Mouse (Mus musculus): ENCODE measurements at regions not wholly inside any gene's neighbourhood (a gene's known extent, or its start where the extent isn't known, plus 50 kb on each side); places are given as distances from the start of the nearest gene placed in this dataset.

DNA sequence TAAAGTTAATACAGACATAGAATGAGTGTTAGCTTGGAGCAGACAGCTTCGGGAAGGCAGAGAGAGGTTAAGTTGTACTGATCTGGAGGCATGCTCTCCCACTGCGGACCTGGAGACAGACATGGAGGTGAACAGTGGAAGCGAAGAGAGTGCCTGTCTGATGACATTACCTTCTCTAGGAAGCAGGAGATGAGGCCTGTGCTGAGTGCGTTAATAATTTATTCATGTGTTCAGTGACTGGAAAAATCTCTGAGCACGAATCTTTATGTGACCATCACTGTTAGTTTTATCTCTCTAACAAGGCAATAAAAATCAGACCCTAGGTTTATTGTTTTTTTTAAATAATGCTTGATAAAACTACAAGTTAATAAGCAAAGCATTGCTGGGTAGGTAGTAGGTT is 504.7 kb upstream of the Nr5a2 start:
- in situ Hi-C loops (cut with MboI, MseI) = loop anchor here in 1 of 2 experiments (10.0 kb wide), 1 partner anchor 1580 kb away; no protein-coding TSS in a partner anchor

DNA sequence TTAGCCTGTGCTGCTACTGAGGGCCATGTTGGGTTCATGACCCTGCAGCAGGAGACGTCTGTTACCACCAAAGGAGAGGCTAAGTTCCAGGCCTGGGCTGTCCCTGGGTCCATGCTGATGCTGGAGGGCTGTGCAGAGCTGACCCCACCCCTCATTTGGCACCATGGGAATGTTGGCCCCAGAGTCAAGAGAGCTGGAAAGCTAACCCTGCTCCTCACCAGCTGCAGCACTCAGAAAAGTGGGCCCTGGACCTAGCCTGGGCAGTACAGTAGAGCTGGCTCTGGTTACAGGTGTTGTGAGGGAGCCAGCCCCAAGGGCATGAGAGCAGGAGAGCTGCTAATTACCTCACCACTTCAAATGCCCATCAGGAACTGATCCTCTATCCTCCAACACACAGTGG is 500.9 kb upstream of the Nr5a2 start:
- in situ Hi-C loops (cut with MboI, MseI) = loop anchor here in 1 of 2 experiments (10.0 kb wide), 1 partner anchor 1584 kb away; no protein-coding TSS in a partner anchor

DNA sequence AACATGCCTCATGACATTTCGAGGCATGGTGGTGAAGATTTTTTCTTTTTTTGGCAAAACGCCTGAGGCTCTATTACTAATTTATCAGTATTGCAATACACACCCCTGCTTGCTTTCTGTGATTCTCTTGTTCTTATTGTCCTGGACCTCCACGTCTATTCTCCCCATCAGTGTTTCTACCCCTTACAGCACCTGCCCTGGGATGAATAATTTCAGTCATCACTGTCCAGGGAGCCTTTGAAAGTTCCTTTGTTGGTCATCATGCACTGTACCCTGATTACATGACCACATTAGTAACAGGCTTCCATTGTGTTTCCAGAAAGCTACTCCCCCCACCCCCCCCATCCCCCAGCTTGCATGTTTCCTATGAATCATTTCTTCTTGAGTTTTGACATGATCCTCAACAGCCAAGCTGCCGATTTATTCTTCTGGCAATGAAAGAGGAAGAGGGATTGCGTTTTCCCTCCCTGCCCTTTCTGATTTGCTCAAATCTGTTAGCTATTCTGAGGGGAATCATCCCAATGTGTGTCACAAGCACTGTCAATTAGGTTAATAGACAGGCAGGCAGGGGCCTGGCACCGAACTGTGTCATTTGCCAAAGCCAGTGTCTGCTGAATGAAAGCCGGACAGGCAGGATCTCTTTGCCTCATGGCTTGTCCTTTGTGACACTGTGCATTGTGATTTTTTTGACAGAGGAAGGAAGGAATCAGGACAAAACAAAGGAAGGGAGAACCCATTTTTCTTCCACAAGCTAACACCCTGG is 493.4 kb upstream of the Nr5a2 start:
- in situ Hi-C loops (cut with MboI, MseI) = no loop called here

DNA sequence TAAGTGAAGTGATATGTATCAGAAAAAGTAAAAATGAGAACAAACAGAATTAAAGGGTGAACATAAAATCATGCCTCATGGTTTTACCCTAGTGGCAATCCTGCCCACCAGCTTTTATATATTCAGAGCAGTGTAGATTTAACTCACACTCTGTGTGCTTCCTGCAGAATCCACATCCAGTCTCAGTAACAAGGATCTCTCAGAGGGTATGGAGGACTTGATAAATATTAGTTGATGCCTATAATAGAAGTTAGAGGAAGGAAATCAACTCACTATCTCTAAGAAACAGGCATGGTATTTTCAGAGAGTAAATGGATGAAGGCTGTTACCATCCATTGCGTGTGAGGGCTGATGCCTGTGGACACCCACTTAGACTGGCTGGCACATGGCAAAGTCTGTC is 492.5 kb upstream of the Nr5a2 start:
- in situ Hi-C loops (cut with MboI, MseI) = no loop called here

DNA sequence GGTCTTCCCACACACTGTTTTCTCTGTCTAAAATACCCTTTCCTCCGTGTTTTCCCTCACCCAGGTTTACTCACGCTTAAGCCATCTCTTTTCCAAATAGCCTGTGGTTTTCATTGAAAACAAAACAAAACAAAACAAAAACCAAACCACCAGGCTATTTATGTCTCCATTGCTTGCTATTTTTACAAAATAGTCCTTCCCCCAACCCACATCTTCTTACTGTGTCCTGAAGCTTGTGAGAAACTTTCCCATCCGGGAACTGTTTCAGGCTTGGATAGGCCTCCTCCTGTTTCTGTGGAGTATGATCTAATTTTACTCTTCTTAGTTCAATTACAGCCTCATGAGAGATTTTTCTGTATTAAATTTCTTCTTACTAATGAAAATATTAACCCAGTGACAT is 486.2 kb upstream of the Nr5a2 start:
- in situ Hi-C loops (cut with MboI, MseI) = no loop called here

DNA sequence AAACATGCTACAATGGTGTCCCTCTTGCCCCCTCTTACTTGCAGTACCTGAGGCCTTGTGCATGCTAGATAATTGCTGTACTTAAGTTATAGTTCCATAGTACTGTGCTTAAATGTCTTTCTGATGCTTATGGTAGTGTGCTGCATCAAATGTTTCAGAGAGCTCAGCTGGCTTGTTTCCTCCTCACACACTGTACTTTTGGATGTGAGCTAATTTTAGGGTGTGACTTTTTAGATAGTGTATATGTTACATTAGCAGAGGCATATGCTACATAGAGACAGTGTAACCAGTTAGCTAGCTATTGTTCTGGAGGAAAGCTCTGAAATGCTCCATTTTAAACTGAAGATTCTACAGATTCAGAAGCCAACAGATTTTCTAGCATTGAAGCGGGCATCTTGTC is 467.9 kb upstream of the Nr5a2 start:
- in situ Hi-C loops (cut with MboI, MseI) = no loop called here

DNA sequence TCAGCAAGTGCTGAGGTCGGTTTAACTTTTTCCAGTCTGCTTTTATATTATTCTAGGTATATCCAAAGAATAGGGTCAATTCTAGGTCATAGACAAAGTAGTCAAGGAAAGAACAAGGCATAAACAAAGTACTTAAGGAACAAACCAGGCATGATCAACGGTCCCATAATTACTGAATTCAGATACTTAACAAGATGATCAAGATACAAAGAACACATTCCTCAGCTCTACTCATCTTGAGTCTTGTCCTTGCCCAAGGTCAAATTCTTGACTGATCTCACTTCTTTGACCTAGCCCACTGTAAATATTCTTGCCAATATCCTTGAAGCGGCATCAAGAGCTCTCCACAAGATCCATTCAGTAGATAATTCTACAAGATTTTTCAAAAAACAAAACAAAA is 458.1 kb upstream of the Nr5a2 start:
- in situ Hi-C loops (cut with MboI, MseI) = no loop called here

DNA sequence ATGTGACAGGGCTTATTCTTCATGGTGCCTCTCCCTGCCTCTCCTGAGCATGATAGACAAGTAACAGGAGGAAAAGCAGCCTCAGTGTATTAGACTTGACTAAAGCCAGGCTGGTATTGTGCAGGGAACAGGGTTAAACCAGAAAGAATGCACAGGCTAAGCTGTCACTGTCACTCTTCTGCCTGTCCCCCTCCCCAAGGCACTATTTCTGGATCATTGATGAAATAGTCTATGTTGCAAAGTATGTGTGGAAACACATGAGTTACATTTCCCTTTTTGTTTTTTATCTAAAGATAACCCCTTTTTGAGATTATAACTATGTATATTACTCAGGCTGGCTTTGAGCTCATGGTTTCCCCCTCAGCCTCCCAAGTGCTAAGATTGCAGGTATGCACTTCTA is 436.5 kb upstream of the Nr5a2 start:
- in situ Hi-C loops (cut with MboI, MseI) = no loop called here

DNA sequence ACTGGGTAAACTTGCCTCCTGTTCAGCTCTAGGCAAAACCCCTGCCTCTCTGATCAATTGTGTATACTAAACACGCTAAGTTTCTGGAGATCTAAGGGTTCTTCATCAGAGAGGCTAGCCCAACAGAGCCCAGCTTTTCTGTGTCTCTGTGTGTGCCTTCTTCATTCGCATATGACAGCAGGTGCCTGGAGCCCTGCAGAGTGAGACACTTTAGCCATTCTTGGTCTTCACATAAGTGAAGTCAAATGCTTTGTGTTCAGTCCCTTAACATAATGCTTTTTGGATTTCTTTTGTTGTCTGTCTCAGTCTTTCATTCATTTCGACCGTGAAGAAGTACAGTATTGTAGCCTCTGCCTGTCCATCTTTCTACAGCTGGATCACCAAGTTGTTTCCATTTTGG is 427.3 kb upstream of the Nr5a2 start:
- in situ Hi-C loops (cut with MboI, MseI) = no loop called here

DNA sequence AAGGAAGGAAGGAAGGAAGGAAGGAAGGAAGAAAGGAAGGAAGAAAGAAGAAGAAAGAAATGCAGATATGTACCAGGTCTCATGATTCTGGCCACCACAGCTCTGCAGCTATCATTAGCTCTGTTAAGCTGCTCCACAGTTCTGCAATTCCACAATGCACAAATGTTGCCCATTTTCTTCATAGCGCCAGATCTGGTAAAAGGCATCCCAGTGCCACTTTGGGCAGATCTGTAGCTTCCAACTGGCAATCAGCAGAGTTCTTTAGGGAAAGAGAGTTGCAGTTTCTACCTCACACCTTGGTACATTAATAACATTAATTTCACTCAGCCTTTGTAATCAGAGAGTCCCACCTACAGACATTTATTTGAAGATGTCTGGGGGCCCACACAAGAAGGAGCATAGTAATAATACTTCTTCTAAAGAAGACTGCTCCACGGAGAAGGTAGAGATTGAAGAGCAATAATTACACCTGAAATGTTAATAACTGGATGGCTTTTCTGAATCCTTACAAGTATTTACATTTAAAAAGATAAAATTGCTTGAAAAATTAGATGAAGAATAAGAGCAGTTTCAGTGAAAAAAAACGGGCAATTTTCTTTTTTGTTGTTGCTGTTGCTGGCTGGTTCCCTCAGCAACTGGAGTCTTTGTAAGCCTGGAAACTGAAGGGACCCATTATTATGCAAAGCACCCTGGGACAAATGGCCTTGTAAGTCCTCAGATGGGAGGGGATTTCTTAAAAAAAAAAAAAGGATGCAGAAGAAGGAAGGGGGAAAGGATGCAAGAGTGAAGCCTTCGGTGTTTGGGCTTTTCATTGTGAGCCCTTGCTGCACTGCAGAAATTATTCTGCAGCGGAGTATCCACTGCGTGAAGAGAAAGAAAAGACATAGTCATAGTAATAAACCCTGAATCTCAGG is 418.1 kb upstream of the Nr5a2 start:
- in situ Hi-C loops (cut with MboI, MseI) = loop anchor here in 1 of 2 experiments (10.0 kb wide), 1 partner anchor 74 kb away; no protein-coding TSS in a partner anchor

DNA sequence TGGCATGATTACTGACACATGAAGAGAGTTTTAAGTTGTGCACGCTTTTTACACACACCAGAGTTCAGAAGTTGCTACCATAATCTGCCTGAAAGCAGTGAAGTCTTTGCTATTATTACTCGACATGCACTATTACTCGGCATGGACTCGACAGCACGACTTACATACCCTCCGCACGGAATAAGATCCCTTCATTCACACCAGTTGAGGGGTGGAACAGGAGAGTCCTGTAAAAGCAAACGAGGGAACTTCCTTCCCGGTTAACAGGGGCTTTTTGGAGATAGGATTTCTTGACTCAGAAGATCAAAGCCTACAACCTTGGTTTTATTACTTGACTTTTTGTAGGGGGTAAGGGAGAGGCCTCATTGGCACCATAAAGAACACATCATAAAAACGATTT is 416.4 kb upstream of the Nr5a2 start:
- in situ Hi-C loops (cut with MboI, MseI) = loop anchor here in 1 of 2 experiments (10.0 kb wide), 1 partner anchor 72 kb away; no protein-coding TSS in a partner anchor

DNA sequence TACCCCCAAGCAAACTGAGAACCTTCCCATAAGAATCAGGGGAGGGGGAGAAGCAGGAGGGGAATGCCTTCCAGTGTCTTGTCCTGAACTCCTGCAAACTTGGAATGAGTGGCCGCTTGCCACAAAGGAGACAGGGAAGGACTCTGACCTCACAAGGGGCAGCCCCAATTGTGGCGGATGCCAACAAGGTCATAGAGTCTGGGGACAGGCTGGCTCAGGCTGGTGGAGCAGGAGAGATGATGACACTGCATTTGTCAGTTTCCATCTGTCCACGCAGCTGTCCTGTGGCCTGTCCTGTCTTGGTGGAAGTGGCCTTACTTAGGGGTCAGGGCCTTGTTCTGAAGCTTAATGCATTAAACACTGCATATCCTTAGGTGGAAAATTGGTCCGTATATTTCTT is 414.4 kb upstream of the Nr5a2 start:
- in situ Hi-C loops (cut with MboI, MseI) = loop anchor here in 1 of 2 experiments (10.0 kb wide), 1 partner anchor 70 kb away; no protein-coding TSS in a partner anchor

DNA sequence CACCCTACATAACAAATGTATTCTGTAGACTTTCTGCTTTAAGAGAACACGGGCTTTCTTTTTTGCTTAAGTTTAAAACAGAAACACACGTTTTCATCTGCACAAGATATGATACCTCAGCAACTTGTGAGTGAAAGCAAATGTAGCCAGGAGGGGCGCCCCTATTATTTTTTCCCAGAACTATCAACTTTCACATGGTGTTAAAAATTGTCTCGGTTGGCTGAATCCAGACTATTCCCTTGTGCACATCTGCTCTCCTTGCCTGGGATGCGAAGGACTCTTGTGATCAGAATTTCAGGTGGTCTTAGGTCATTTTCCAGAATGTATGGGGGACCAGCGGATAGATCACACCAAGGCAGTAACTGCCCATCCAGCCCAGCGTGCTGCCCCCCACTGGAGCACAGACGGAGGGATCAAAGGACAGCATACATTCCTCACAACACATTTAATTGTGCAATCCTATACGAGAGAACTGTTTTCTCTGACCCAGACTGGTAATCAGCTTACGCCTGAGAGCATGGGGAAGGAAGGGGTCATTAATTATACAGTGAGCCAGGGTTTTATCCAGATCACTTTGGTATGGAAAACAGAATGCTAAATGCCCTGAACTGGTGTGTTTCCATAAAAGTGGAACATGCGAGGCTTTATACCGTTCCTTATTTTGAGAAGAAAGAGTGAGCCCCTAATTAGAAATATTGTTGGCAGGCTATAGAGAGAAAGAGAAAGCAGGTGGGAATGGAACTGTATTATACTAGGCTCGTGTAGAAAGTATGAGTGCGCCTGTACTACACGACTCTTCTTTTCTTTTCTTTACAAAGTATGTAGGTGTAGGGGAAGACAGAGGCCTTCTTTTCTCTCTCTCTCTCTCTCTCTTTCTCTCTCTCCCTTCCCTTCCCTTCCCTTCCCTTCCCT is 413.5 kb upstream of the Nr5a2 start:
- in situ Hi-C loops (cut with MboI, MseI) = loop anchor here in 1 of 2 experiments (10.0 kb wide), 1 partner anchor 69 kb away; no protein-coding TSS in a partner anchor

DNA sequence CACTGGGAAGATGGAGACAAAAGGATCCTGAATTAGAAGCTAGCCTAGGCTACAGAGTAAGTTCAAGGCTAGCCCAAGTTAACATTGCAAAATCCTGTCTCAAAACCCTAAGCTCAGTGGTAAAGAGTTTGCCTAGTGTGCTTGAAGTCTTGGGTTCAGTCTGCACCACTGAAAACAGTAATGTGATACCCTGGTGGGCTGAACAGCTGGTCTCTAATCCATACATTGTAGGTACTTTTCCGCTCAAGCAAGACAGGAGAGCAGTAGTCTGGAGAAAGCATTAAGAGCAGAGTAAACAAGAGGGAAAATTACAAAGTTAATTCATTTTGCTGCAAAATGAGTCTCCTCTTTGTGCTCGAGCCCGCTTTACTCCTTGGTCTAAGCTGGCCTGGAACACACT is 412.0 kb upstream of the Nr5a2 start:
- in situ Hi-C loops (cut with MboI, MseI) = loop anchor here in 1 of 2 experiments (10.0 kb wide), 1 partner anchor 67 kb away; no protein-coding TSS in a partner anchor

DNA sequence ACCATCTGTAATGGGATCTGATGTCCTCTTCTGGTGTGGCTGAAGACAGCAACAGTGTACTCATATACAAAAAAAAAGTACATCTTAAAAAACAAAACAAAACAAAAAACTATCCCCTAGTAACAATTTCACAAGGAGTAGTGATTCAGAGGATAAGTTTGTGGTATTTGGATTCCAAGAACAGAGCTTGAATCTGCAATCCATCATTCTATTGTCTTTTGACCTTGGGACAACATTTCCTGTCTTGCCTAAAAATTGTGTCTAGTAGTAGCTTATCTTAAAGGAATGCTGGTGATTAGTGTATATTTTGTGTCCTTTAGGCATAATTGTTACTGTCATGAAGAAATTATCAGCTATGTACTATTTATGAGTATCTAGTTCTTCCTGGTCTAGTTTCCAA is 404.1 kb upstream of the Nr5a2 start:
- in situ Hi-C loops (cut with MboI, MseI) = no loop called here

DNA sequence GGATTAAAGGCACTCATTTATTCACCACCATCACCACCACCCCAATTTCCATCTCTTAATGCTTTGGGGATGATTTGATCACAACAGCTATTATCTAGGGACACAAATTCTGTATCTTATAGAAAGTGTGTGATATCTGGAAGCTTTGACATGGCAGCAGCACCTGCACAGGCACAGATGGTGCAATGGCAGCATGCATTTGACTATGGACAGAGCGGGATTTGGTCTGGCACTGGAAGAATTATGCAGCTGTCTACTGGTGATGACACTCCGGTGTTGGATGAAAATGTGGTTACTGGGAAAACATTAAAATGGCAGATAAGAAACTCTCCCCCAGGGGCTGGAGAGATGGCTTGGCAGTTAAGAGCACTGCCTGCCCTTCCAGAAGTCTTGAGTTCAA is 403.7 kb upstream of the Nr5a2 start:
- in situ Hi-C loops (cut with MboI, MseI) = no loop called here

DNA sequence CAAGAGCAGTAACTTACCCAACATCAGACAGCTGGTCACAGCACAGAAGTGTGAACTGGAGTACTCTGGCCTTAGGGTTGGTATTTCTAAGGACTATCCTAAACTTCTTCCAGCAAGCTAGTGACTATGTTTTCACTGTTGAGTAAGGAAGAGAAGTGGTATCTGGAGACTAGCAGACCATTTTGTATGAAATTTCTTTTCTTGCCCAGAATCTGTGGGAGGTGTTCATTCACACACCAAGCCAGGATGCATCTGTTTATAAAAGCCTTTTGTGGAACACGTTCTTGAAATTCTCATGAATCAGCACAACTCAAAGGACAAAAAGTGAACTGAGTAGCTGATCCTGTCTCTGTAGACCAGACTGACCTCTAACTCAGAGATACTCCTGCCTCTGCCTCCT is 403.3 kb upstream of the Nr5a2 start:
- in situ Hi-C loops (cut with MboI, MseI) = no loop called here

DNA sequence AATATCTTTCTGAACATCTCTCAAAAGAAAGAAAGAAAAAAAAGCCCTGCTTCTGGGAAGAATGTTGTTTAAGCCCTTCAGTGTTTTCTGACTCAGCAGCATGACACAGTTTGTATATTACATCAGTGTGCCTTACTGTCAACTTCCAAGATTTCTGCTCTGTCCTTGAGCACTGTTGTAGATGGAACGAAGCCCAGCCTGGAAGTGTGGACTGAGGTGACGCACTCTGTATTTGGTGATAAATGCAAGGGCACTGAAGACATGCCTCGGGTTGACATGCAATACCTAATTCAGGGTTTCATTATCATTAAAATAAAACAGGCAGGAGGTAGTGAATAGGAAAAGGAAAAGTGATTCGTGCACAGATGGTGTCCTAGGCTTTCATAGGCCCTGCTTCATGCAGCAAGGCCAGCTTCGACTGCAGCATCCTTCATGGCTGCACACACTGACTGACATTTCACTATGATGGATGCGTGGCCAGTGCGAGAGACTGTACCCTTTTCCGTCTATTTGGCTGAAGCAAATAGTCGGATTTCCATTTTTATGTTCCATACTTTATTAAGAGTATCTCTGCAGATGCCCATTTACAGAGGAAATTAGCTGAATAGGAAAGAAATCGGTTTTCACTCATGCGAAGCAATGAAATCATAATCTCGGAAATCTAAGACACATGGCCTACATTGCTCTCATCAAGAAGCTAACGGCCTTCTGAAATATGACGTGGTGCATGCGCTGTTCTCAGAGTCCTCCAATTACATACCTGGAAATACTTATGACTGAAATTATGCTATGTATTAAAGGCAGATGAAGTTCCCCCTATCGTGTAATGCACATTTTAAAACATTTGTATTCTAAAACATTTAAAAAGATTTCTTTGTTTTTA is 400.7 kb upstream of the Nr5a2 start:
- in situ Hi-C loops (cut with MboI, MseI) = no loop called here

DNA sequence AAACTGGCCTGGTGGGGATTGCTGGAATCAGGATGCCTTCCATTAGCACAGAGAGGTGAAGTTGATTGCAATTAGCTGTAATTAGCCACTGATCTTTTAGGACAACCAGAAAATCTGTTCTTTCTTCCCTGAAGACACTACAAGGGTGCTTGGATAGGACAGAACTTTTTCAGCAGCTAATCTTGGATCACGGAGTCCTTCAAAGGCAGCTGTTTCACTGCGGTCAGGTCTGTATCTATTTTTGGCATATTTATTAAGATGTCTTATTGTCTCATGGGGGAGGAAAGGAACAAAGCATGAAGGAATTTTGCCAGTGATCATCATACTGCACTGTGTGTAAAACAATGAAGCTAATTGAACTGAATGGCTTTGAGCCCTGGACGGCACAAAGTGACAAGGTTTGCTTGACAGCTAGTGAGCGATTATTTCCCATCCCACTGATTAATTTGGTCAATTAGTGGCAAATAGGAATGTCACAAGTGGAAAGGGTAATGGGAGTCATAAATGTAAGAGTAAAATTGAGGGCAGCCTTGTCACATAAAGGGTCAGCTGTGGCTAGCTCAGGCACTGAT is 395.8 kb upstream of the Nr5a2 start:
- in situ Hi-C loops (cut with MboI, MseI) = loop anchor here in 1 of 2 experiments (10.0 kb wide), 1 partner anchor 1039 kb away; no protein-coding TSS in a partner anchor
